8 mouse cellular contexts compared by ENCODE assay signal in the genomic region with DNA sequence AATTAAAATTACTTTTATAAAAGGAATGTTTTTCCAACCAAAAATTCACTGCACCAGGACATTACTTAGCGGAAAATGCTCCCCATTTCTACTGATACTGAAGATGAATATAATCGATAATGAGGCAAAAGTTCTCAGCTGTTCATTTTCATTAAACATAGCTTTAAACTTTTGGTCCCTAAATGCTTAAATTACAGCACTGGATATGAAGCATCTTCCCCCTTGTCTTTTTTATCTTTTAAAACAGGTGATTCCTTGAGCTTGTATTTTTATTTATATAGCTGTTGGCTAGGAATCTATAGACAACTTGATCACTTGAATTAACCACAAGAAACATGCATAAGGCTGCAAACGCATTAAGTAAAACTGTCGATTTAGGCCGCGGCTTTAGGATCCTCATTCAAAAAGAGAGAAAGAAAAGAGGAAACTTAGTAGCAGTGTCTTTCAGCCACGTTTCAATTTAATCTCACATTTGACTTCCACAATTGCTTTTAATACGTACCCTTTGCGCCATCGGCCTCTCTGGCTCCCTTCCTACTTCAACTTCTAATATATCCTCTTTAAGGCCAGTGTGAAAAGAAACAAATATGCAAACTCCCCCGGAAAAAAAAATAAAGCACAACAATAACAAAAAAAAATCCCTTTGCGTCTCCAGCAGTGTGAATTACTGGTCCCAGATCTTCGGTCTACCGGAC. TPM values are rescaled to one million over a fixed set of nuclear protein-coding genes. Genes with fewer than 3 reads are reported as not detected.
DNase-seq lines count a peak whose midpoint lies in the region; ATAC-seq and TF ChIP-seq lines count a peak whose summit lies in the region.

No protein-coding gene starts in this region.

- no peaks in the 10 kb centered on the region for H3K27me3 ChIP-seq in lung, embryonic 14.5 days (ENCODE audit: insufficient read depth, low read length)
- peaks cover 73% of the 10 kb centered on the region for H3K27me3 ChIP-seq in forebrain, embryonic 10.5 days (ENCODE audit: poor library complexity, severe bottlenecking)
- H3K27me3 ChIP-seq in limb, embryonic 12.5 days: peaks cover 66% of the 10 kb centered on the region

- TF ChIP-seq POLR2A in olfactory bulb, adult 2 months (IDR thresholded peaks at IDR 0.05; ENCODE audit: insufficient read depth, low read depth, low read length): no peak

- peak overlapping the region; percentile 62 for H3K4me2 ChIP-seq in lung, embryonic 14.5 days
- H3K4me2 ChIP-seq in limb, embryonic 12.5 days: peak overlapping the region; percentile 82

- peak overlapping the region; percentile 100 for H3K27ac ChIP-seq in lung, embryonic 14.5 days (ENCODE audit: low read depth)
- peak overlapping the region; percentile 96 for H3K27ac ChIP-seq in forebrain, embryonic 10.5 days
- peak overlapping the region; percentile 93 for H3K27ac ChIP-seq in limb, embryonic 12.5 days
- peak overlapping the region; percentile 85 for H3K27ac ChIP-seq in olfactory bulb, adult 2 months (ENCODE audit: insufficient read depth, low read depth, low read length)

- TF ChIP-seq CTCF in lung, embryonic 14.5 days (IDR thresholded peaks at IDR 0.05; ENCODE audit: low read depth): no peak
- TF ChIP-seq CTCF in olfactory bulb, adult 2 months (IDR thresholded peaks at IDR 0.05; ENCODE audit: insufficient read depth, low read depth, low read length): no peak

- DNase-seq in lung, embryonic 14.5 days: peak; percentile 35
- no peak for DNase-seq in lung, postnatal 14 days
- DNase-seq in forebrain, embryonic 10.5 days (ENCODE audit: extremely low spot score, low spot score): no peak
- DNase-seq in c-Kit-positive CD71-positive TER-119-positive erythroid progenitor cells, embryonic 14.5 days (ENCODE audit: low spot score): no peak
- DNase-seq in right cerebral cortex, adult 2 months (ENCODE audit: low spot score in 2 of 2): no peak
- no peak for DNase-seq in ovary, postnatal 14 days (ENCODE audit: low spot score)

- peaks cover 13% of the 10 kb centered on the region; the same call in 1 of the 2 replicates for H3K4me1 ChIP-seq in lung, embryonic 14.5 days (ENCODE audit: insufficient read depth)
- peaks cover 80% of the 10 kb centered on the region for H3K4me1 ChIP-seq in forebrain, embryonic 10.5 days
- H3K4me1 ChIP-seq in limb, embryonic 12.5 days (replicated peaks): peaks cover 30% of the 10 kb centered on the region
- peaks cover 13% of the 10 kb centered on the region for H3K4me1 ChIP-seq in olfactory bulb, adult 2 months (ENCODE audit: control insufficient read depth, insufficient read depth, low read length)

- peaks cover 30% of the 10 kb centered on the region for H3K36me3 ChIP-seq in lung, embryonic 14.5 days (ENCODE audit: insufficient read depth)
- H3K36me3 ChIP-seq in forebrain, embryonic 10.5 days (replicated peaks): no peaks in the 10 kb centered on the region
- H3K36me3 ChIP-seq in limb, embryonic 12.5 days: no peaks in the 10 kb centered on the region

- peak overlapping the region; percentile 86 for H3K9ac ChIP-seq in lung, embryonic 14.5 days
- H3K9ac ChIP-seq in limb, embryonic 12.5 days (replicated peaks): peak overlapping the region; percentile 83

- WGBS in lung, embryonic 14.5 days: 2% methylated on average over 14 of the region's 14 CpGs
- 1% methylated on average over 14 of the region's 14 CpGs for WGBS in forebrain, embryonic 10.5 days
- WGBS in limb, embryonic 12.5 days: under 1% methylated on average over 14 of the region's 14 CpGs
- WGBS in olfactory bulb, adult 2 months: 11% methylated on average over 14 of the region's 14 CpGs

- H3K4me3 ChIP-seq in lung, embryonic 14.5 days (ENCODE audit: low read depth, low read length): peak overlapping the region; percentile 62
- peak overlapping the region; percentile 64 for H3K4me3 ChIP-seq in forebrain, embryonic 10.5 days
- peak overlapping the region; percentile 57 for H3K4me3 ChIP-seq in limb, embryonic 12.5 days (replicated peaks)
- peak overlapping the region; percentile 52 for H3K4me3 ChIP-seq in olfactory bulb, adult 2 months (ENCODE audit: insufficient read depth, low read depth, low read length)

- H3K9me3 ChIP-seq in lung, embryonic 14.5 days (ENCODE audit: low read depth, low read length): no peaks in the 10 kb centered on the region
- H3K9me3 ChIP-seq in forebrain, embryonic 10.5 days: no peaks in the 10 kb centered on the region
- no peaks in the 10 kb centered on the region for H3K9me3 ChIP-seq in limb, embryonic 12.5 days

- no peak for ATAC-seq in lung, embryonic 14.5 days (ENCODE audit: insufficient read depth)
- no peak for ATAC-seq in limb, embryonic 12.5 days (ENCODE audit: insufficient number of reproducible peaks, insufficient read depth, low FRiP score, low TSS enrichment, low read depth)

RNA-seq across cellular contexts. Expression of a gene that starts 0.9 kb away (rescaled TPM):
- polyA plus RNA-seq in lung, embryonic 14.5 days (2014; fragmentation: Nextera tagmentation; extraction: Ambion mirVana): 122 and 132 TPM in 2 replicates
- 36.1 and 39.6 TPM in 2 replicates for polyA plus RNA-seq in forebrain, embryonic 10.5 days (2016; fragmentation: Nextera tagmentation; extraction: Ambion mirVana)
- 32.4 and 35.1 TPM in 2 replicates for polyA plus RNA-seq in limb, embryonic 12.5 days (2016; fragmentation: Nextera tagmentation; extraction: Ambion mirVana)
- not detected in 2 replicates for polyA plus RNA-seq in olfactory bulb, adult 2 months (2012; ENCODE audit: insufficient read depth, insufficient read length, low replicate concordance, missing spikeins)
